Mouse (Mus musculus): ENCODE data around the gene Cpa1. TPM values are rescaled to one million over a fixed set of nuclear protein-coding genes. Genes with fewer than 3 reads are reported as not detected.

Gene Cpa1
- polyA plus RNA-seq, 1 experiment from 2014 or later: not detected

- Histone ChIP-seq H3K36me3 (replicated peaks) (peaks cover 7% of the 10 kb centered on the region; the same call in 1 of the 2 replicates), H3K27ac (peak overlapping the region; percentile 48), H3K27me3 (ENCODE audit: poor library complexity, severe bottlenecking) (no peaks in the 10 kb centered on the region), H3K9me3 (no peaks in the 10 kb centered on the region), H3K4me3 (no peak overlapping the region), H3K4me1 (peaks cover 76% of the 10 kb centered on the region)
- DNase-seq (ENCODE audit: extremely low spot score, low spot score): no peak
- WGBS: 80% methylated on average over 7 of the region's 7 CpGs
These were observed 41.4 kb downstream of the Cpa1 start for GRCm38 (mm10) chr6:30680442-30680841.

GRCm38 (mm10) chr6:30681935-30682900 is 43.2 kb downstream of the Cpa1 start:
- WGBS: 78% methylated on average over 13 of the region's 13 CpGs
- no peak overlapping the region for H3K4me3 ChIP-seq
- no peaks in the 10 kb centered on the region for H3K27me3 ChIP-seq (ENCODE audit: poor library complexity, severe bottlenecking)
- peaks cover 7% of the 10 kb centered on the region; the same call in 1 of the 2 replicates for H3K36me3 ChIP-seq (replicated peaks)
- H3K4me1 ChIP-seq: peaks cover 58% of the 10 kb centered on the region
- peak overlapping the region; percentile 71 for H3K27ac ChIP-seq
- DNase-seq (ENCODE audit: extremely low spot score, low spot score): no peak
- no peaks in the 10 kb centered on the region for H3K9me3 ChIP-seq

GRCm38 (mm10) chr6:30684570-30684969 is 45.6 kb downstream of the Cpa1 start:
- DNase-seq (ENCODE audit: extremely low spot score, low spot score): no peak
- Histone ChIP-seq H3K9me3 (no peaks in the 10 kb centered on the region), H3K4me3 (no peak overlapping the region), H3K27me3 (ENCODE audit: poor library complexity, severe bottlenecking) (no peaks in the 10 kb centered on the region), H3K27ac (no peak overlapping the region), H3K36me3 (replicated peaks) (peaks cover 12% of the 10 kb centered on the region; the same call in 1 of the 2 replicates), H3K4me1 (peaks cover 35% of the 10 kb centered on the region)
- 87% methylated on average over 1 of the region's 1 CpGs for WGBS

- 94% methylated on average over 7 of the region's 7 CpGs for WGBS
These were observed 48.2 kb downstream of the Cpa1 start for GRCm38 (mm10) chr6:30687198-30687597.

GRCm38 (mm10) chr6:30692826-30693225 is 53.8 kb downstream of the Cpa1 start:
- Histone ChIP-seq H3K4me3 (peak overlapping the region; percentile 54), H3K27ac (peak overlapping the region; percentile 96)
- no peak for DNase-seq (ENCODE audit: extremely low spot score, low spot score)

More at GRCm38 (mm10) chr6:30687198-30687597, 48.2 kb downstream of the Cpa1 start:
- Histone ChIP-seq H3K4me3 (no peak overlapping the region), H3K4me1 (peaks cover 16% of the 10 kb centered on the region), H3K27ac (no peak overlapping the region), H3K9me3 (no peaks in the 10 kb centered on the region), H3K27me3 (ENCODE audit: poor library complexity, severe bottlenecking) (no peaks in the 10 kb centered on the region), H3K36me3 (replicated peaks) (0 out of 2 replicates have a peak, but pooled peaks cover 11% of the 10 kb centered on the region)
- DNase-seq (ENCODE audit: extremely low spot score, low spot score): no peak

GRCm38 (mm10) chr6:30693350-30693991 is 54.5 kb downstream of the Cpa1 start, which contains the start of gene Cep41:
TSS of gene Cep41 (minus strand) at chr6:30693749.
- Histone ChIP-seq H3K27ac (peak within 1 kb of the TSS; percentile 96), H3K4me3 (peak within 1 kb of the TSS; percentile 54), H3K4me1 (peaks cover 40% of the 10 kb centered on the region), H3K36me3 (replicated peaks) (no peaks in the 10 kb centered on the region), H3K9me3 (no peaks in the 10 kb centered on the region), H3K27me3 (ENCODE audit: poor library complexity, severe bottlenecking) (no peaks in the 10 kb centered on the region)
- peak; percentile 99 for DNase-seq (ENCODE audit: extremely low spot score, low spot score)
- WGBS: under 1% methylated on average over 49 of the region's 52 CpGs

More at GRCm38 (mm10) chr6:30692826-30693225, 53.8 kb downstream of the Cpa1 start:
- no peaks in the 10 kb centered on the region for H3K27me3 ChIP-seq (ENCODE audit: poor library complexity, severe bottlenecking)
- no peaks in the 10 kb centered on the region for H3K9me3 ChIP-seq
- 0 out of 2 replicates have a peak, but pooled peaks cover under 1% of the 10 kb centered on the region for H3K36me3 ChIP-seq (replicated peaks)
- WGBS: 78% methylated on average over 5 of the region's 5 CpGs
- peaks cover 37% of the 10 kb centered on the region for H3K4me1 ChIP-seq

- Histone ChIP-seq H3K27ac (peak overlapping the region; percentile 96), H3K36me3 (replicated peaks) (no peaks in the 10 kb centered on the region), H3K4me3 (peak overlapping the region; percentile 54), H3K27me3 (ENCODE audit: poor library complexity, severe bottlenecking) (no peaks in the 10 kb centered on the region), H3K9me3 (no peaks in the 10 kb centered on the region), H3K4me1 (peaks cover 40% of the 10 kb centered on the region)
- no peak for DNase-seq (ENCODE audit: extremely low spot score, low spot score)
- 37% methylated on average over 6 of the region's 6 CpGs for WGBS
These were observed 55.2 kb downstream of the Cpa1 start for GRCm38 (mm10) chr6:30694209-30694608.

Other genes with a start within 250 kb of the Cpa1 start
- gene Zc3hc1, start 248.2 kb upstream of the Cpa1 start, polyA plus RNA-seq (2016; fragmentation: Nextera tagmentation; extraction: Ambion mirVana): 82.8 and 86.1 TPM in 2 replicates
- gene Klhdc10, start 237.3 kb upstream of the Cpa1 start, polyA plus RNA-seq (2016; fragmentation: Nextera tagmentation; extraction: Ambion mirVana): 27.2 and 27.5 TPM in 2 replicates
- 54.3 and 56.6 TPM in 2 replicates for gene Tmem209, start 129.4 kb upstream of the Cpa1 start, polyA plus RNA-seq (2016; fragmentation: Nextera tagmentation; extraction: Ambion mirVana)
- gene Ssmem1, start 129.4 kb upstream of the Cpa1 start, polyA plus RNA-seq (2016; fragmentation: Nextera tagmentation; extraction: Ambion mirVana): 0.16 and 0.34 TPM in 2 replicates
- 11.9 and 15.6 TPM in 2 replicates for gene Cpa2, start 97.6 kb upstream of the Cpa1 start, polyA plus RNA-seq (2016; fragmentation: Nextera tagmentation; extraction: Ambion mirVana)
- gene Cpa4, start 70.8 kb upstream of the Cpa1 start, polyA plus RNA-seq (2016; fragmentation: Nextera tagmentation; extraction: Ambion mirVana): 2.9 and 3.4 TPM in 2 replicates
- 0.51 and 0.84 TPM in 2 replicates for gene Cpa5, start 28.2 kb upstream of the Cpa1 start, polyA plus RNA-seq (2016; fragmentation: Nextera tagmentation; extraction: Ambion mirVana)
- 15.9 and 22.1 TPM in 2 replicates for gene Cep41, start 54.5 kb downstream of the Cpa1 start, polyA plus RNA-seq (2016; fragmentation: Nextera tagmentation; extraction: Ambion mirVana)
- gene Mest, start 84.3 kb downstream of the Cpa1 start, polyA plus RNA-seq (2016; fragmentation: Nextera tagmentation; extraction: Ambion mirVana): 2,195 and 2,268 TPM in 2 replicates

Data from forebrain, embryonic 10.5 days (tissue).